Mouse (Mus musculus) heart, adult 11 months (tissue): ENCODE results near the gene Fyn.
A peak's percentile ranks its signal among the peaks of the same experiment; 100 is the strongest.

Experiments used
- DNase-seq: peaks from one replicate; pipeline ENCODE4 v3.0.0; 2022

Gene Fyn

DNA sequence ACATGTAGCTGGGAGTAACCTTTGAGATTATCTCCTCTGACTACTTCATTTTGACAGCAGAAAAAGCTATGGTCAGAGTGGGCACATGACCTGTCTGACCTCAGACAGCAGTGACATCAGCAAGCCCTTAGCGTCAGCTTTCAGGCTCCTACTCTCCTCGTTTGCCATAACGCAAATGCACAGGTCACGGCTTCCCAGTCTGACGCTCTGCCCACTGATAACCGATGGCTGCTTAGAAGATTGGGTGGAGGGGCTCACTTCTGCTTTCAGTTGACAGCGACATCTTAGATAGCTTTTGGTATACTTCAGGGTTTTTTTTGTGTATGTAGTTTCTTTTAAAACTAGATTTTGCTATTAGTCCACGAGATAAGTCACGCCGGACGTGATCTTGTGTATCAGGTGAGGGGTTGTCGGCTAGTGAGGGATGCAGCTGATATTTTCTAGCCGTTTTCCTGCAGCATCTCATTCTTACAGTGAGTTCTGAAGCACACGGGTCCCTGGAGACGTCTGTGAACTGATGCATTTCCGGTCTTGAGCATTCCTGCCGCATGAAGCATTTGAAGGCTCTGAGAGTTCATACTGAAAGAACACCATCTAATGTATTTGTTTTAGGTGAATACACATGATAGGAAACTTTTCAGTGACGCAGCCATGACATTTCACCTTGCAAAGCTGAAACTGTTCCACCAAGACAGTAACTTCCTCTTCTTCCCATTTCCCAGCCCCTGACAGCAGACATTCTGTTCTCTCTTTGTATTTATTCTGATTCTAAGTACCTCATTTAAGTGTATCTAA lies 44.4 kb downstream of the Fyn start:
- peak; percentile 94 for DNase-seq

DNA sequence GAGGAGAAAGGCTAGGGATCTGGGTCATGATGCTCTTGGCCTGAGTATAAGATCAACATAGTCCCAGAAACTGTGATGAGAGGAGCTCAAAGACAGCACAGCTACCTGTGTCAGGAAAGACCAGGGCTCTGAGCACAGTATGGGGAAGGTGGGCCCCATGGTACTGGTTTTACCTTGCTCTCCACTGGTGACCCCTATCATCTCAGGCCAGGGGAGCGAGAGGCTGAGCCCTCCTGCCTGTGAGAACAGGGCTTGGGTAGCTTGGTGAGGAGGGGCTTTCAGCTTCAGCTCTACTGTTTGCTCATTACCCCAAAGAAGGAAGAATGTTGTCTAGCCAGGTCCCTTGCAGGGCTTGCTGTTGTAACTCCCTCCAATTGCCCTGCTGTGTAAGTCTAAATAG lies 45.4 kb downstream of the Fyn start:
- peak; percentile 90 for DNase-seq

DNA sequence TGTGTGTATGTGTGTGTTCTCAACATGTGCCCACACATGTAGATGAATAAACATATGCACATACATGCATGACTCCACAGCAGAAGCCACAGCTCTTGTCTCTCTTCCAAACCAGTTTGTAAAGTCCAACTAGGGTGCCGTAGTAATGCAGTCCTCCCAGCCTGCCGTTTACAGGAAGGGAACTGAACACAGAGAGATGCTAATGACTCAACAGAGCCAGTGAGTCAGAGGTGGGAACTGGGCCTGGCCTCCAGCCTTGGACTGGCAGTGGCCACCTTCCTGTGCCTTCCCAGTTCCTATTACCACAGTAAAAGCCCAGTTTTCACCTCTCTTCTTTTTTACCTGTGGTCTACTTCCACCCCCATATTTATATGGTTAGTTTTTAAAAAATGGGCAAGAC lies 46.9 kb downstream of the Fyn start:
- DNase-seq = peak; percentile 95

DNA sequence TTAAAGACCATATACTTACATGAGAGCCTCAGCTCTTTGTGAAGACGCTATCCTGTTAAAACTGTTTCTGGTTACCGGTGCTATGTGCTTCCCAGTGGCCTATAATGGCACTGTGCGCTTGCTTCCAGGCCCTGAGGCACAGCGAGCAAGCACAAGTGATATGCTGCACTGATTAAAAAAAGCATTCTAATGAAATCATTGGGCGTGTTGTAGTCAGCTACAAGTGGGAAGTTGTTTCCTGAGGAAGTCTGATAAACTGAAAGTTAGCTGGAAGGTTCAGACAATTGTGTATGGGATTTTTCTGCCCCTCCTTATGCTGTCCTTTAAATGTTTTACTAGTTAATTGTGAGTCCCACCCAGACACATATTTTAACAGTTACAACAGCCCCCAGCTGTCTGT lies 49.0 kb downstream of the Fyn start:
- peak; percentile 94 for DNase-seq

DNA sequence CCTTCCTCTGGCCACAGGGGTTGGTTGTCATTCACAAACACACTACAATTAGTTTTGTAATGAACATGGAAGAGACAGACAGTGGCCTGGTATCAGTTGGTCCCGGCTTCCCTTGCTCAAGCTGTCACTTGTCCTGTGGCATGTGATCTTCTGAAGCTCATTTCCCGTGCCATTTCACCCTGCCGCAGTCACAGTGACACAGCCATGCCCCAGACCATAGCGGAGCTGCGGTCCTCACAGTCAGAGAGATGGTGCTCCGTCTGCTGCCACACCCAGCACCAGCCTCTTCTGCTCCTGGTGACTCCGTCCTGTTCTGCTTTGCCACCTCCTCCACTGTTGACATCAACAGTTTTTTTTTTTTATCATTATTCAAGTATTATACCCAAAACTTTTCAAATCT lies 49.7 kb downstream of the Fyn start:
- peak; percentile 92 for DNase-seq

DNA sequence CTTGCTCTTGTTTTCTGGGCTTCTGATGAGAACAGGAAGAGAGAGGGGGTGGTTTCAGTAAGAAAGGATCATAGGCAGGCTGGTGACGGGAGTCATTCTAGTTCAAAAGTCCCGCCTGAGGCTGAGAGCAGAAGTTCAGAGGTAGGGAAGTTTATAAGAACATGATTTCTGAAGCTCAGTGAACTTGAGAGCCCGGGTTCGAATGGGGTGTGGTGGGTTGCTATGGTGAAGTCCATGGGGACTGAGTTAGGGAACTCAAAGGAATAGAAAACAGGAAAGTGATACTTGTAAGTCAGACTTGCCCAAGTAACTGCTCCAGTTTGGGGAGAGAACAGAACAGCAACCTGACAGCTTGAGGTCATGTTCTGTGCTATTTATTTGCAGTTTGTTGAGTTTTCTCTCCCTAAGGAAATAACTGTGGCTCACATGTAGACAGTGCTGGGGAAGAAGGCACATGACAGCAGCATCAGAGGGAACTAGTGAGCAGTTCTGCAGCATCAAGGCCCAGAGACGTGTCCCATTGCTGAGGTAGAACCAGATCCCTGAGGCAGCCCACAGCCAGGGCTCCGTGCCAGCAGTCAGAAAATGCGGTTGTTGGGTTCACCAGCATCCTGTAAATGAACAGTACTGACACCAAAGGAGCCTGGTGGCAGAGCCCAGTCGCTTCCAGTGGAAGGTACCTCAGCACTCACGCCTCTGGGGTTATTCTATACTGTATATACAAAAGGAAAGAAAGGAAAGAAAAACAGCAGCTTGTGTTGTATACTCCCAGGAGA lies 52.4 kb downstream of the Fyn start:
- peak; percentile 95 for DNase-seq

DNA sequence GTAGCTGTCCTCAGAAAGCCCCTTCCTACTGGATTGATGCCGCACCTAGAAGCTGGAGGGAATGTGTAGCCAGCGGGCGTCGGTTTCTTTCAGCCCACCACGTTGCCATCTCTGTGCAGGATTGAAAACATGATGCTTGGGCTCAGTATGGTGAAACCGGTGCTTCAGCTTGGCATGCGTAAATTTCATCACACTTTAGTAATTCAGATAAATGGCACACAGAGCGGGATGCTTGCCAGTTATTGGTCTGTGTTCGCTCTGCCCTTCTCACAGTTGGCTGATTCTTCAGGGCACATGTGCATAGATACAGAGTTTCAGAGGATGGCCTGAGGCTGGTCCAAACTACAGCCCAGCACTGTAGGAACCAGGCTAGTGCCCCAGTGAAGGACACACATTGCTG lies 53.1 kb downstream of the Fyn start:
- DNase-seq = peak; percentile 88

DNA sequence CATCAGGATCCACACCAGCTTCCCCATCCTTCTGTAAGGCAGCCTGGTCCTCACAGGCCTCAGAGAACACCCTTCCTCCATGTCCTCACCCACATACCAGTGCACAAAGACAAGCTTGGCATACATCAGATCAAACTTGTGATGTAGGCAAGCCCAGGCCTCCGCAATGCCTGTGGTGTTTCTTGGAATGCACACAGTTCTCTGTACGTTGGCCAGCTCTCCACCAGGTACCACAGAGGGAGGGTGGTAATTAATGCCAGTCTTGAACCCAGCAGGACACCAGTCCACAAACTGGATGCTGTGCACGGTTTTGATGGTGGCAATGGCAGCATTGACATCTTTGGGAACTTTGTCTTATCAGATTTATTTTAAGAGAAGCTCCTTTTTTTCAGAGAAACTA lies 56.0 kb downstream of the Fyn start:
- no peak for DNase-seq

DNA sequence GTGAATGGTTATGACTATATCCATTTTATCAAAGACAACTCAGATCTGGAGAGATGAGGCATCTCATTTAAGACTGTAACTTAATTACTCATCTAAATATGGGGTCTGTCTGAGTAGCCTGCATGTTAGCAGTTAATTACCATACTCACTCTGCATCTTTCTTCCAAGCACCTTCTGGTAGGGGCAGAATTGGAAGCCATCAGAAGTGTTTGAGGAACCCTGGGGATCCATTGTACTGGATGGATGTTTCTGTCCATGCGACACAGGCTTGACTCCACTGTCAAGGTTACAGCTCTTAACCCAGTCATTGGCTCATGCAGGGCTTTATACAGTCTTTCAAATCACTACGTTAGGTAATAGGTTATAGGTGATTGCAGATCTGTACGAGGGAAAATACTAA lies 57.4 kb downstream of the Fyn start:
- DNase-seq = no peak

DNA sequence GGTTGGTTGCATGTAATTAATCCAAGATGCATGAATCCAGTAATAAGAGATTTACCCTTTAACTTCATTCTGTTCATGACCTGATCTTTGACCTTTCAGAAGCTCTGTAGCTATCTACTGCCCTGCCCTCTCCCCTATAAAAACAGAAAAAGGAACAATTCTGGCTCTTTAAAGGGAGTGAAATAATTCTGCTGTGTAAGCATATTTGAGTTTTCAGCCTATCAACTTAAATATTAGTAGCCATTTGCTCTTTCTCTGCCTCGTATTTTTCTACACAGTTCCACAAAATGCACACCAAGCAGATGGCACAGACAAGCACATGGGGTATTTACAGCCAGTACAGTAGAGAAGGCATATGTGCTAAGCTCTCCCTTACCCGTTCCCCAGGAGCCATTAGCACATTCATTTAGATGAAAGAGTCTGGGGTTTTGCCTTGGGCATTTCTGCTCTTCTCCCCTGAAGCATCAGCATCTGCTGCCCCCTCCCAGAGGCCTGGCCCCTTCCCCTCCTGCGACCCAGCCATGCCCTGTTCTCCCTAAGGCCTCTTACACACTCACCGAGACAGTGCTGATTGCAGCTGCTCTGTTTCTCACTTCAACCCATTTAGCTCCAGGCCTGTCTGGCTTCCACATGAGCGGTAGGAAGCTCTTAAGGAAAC lies 58.3 kb downstream of the Fyn start:
- peak; percentile 73 for DNase-seq

DNA sequence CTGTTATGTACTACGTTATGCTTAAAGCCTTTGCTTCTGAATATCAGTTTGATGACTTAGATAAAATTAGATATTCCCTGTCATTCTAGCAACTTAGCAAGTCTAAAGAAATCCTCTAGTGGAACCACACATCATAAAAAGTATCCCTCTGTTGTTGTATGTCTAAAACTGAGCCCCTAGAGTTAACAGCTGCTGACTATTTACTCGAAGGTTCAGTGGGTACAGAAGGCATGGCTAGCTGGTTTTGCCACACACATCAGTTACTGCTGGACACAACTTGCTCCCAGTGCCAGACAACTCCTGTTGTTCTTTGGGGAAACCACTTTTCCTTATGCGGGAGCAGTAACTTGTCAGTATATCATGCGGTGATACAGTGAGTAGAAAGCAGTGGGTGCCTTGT lies 61.0 kb downstream of the Fyn start:
- no peak for DNase-seq

DNA sequence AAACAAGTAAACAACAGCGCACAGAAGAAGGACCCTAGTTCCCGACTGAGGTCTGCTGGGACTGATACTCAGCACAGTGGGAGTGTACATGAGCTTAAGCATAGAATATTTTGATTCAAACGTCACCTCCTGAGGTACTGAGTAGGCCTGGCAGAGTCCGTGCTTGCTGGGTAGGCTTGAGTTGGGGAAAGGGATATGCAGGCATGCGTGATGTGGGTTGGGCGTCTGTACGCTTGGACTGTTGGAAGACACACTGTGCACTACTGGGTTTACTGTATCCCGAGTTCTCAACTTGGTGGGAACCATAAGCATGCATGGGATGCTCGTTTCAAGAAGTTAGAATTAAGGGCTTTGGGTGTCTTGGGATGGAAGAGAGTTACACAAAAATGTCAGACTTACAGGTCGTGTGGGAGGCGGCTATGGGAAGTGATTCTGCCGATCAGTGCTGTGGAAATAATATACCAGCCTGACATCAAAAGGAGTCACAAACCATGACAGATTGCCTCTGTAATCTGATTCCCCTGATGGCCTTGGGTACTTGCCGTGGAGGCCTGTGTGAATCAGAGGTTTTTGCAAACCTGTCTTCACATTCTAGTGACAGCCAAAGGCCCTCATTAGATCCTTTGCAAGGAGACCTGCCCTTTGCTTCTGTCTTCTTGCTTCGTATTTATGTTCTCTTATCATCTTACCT lies 61.6 kb downstream of the Fyn start:
- peak; percentile 88 for DNase-seq

DNA sequence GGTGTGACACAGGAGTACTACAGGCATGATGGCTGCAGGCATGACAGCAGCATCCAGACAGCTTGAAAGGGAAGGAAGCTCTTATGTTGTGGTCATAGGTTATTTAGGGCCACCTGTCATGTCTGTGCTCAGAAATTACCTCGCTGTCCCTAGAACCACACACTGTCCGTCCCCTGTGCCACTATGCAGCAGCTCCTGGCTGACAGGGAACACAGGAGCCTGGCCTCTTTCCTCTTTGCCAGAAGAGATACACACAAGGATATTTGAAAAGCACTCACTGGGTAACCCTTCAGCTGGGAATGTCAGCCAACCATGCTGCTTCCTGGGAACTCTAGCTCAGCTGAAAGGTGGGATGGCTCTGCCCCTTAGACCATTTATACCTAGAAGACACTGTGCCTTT lies 62.6 kb downstream of the Fyn start:
- peak; percentile 89 for DNase-seq

DNA sequence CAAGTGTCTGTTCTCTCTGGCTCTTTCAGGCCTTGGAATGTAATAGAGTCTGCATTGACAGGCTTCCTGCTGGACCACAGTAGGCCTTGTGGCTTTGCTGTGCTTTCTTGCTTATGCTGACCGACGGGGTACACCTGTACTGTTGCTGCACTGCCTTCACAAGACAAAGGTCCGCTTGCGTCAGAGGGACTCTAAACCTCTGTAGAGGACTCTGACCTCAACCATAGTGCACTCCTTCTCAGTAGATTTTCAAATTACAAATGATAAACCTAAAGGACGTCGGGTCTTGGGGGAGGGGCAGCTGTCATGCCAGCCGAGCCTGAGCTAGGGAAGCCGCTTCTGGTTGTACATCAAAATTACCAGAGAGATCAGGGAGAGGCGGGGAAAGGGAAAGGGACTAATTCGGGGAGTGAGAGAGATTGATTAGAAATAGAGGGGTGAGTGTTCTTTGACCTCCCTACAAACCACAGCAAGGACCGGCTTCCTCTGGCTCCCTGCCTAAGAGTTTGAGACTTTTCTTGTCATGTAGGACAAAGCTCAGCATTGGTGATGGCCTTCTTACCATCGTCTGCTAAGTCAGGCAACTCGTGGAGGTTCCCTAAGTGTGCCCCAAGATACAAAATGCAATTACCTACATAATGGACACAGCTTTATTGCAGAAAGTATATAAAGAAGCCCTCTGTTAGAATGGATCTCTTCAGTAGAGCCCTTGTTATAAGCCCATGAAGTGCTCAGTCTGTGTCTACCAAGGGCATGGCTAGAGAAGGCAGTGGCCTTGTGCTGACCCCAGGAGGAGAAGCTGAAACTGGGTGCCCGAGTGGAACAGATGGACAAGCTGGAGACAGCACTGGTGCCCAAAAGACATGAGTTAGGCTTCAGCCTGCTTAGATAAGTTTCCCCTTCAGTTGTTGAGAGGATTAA lies 64.3 kb downstream of the Fyn start:
- DNase-seq = peak; percentile 70

DNA sequence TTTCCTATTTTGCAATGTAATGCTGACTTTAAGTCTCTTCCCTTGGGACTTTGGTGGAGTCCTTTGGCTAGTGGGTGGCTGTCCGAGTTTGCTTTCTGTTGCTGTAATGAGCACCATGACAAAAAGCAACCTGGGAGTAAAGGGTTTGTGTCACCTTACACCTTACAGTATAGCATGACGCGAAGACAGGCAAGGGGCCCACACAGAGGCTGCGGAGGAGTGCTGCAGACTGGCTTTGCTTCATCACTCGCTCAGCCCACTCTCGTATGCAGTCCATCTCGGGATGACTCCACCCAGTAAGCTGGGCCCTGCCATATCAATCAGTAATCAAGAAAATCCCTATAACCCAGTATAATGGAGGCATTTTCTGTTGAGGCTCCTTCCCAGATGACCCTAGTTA lies 65.2 kb downstream of the Fyn start:
- no peak for DNase-seq

DNA sequence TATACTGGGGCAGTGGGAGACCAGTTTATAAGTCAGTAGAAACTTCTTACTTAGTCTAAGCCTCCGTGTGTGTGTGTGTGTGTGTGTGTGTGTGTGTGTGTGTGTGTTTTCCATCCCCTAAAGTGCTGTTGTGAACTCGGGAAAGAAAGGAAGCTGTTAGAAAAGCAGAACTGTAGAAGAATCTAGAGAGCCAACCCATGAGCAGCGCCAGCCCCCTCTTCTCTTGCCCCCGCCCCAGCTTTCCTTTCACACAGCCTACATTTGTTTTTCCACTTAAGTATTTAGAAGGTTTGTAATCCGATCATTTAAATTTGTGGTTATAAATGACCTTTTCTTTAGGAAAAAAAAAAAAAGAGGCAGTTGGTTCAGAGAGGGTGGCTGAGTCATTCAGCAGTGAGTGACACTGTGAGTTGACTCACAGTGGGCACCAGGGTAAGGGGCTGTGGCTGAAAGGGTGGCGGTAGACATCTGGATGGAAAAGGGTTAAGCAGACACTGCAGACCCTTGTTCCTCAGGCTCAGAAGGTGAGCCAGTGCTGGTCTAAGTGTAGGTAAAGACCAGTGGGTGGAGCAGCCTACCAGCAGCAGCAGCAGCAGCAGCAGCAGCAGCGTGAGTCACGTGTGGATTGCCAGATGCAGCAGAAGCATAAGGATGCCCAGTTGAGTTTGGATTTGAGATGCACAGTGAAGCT lies 66.2 kb downstream of the Fyn start:
- no peak for DNase-seq

DNA sequence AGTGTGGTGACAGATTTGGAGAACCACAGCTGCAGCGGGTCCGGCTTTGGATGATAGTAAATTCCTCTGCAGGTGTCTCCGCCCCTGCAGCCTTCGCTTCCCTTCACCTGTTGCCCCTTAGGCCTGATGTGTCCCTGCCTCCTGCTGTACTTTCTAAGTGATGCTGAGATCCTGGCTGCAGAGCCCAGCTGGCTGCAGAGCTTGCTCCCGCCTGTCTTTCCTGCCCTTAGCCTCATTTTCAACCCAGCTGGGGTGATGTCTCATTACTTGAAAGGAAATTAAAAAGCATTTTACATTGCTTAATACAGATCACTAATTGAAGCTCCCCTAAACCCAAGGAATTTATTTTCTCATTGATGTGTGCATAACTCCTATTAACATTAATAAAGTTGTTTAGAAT lies 70.2 kb downstream of the Fyn start:
- DNase-seq = no peak

DNA sequence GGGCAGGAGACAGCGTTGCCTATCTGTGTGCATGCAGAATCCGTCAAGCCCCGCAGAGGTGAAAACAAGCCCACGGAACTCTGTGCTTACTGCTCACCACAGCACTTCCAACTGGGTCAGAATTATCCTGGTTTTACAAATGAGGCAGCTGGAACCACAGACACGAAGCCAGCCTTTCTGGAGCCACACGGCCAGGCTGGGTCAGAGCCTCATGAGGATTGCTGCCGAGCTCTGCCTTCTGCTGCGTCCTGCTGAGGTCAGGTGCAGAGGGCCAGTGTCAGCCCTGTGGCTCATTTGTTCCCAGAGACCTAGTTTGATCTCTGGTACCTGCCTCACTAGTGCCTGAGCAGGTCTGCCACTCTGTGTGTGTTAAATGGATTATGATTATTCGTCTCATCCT lies 71.9 kb downstream of the Fyn start:
- no peak for DNase-seq

DNA sequence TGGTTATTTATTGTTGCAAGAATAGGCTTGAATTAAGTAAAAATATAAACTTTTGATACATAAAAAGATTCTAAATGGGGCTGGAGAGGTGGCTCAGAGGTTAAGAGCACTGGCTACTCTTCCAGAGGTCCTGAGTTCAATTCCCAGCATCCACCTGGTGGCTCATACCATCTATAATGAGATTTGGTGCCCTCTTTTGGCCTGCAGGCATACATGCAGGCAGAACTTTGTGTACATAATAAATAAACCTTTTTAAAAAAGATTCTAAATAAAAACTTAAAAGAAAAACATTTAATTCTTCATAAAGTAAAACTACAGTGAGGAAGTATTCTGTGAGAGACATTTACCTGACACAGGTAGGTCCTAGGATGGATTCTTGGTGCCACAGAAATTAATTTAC lies 73.0 kb downstream of the Fyn start:
- DNase-seq = no peak

DNA sequence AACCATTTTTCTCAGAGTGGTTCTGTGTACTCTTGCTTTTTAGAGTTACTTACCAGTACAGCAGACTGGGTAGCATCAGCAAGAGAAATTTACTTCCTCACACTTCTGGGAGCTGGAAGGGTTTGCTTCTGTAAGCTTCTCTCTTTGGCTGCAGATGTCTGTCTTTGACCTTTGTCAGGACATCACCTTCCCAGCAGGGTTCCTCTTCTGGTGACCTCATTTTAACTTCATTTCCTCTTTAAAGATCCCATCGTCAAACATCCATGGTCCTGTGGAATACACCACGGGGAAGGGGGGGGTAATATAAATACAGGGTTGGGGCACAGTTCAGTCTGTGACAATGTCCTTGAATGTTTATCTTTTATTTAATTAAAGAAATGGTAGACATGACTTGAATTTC lies 74.5 kb downstream of the Fyn start:
- DNase-seq = no peak

DNA sequence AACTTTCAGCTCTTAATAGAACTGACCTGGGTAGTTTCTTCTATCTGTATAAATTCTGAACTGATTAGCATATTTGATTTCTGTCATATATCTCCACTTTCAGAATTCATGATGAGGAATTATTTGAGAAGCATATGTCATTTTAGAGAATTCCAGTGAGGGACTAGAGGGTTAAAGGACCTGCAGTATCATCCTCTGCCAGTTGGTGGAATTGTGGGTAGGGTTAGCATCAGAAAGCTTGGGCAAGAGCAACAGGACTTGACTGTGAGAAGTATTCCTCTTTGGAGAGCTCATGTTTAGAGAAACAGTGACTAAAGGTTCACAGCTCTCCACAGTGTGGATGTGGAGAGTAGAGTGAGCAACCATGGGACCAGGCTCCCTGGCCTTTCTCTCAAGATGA lies 75.3 kb downstream of the Fyn start:
- no peak for DNase-seq

DNA sequence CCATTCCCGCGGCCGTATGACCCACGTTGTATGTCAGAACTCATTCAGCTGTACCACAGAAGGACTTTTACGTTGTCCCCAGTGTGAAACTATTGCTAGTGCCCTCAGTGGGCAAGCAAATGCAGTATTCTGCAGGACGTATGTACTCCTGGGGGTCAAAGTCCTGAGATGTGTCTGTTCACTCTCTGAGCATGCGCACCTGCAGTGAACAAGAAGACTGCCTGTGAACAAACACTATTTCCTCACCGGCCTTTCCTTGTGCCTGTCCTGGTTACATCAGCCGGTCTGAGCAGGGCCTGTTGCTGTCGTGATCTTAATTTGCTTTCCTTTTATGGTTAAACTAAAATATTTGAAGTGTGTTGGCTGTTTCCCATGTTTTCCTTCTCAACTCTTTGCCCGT lies 77.2 kb downstream of the Fyn start:
- no peak for DNase-seq
